Mouse (Mus musculus): ENCODE data around the gene Vps35l.

DNA sequence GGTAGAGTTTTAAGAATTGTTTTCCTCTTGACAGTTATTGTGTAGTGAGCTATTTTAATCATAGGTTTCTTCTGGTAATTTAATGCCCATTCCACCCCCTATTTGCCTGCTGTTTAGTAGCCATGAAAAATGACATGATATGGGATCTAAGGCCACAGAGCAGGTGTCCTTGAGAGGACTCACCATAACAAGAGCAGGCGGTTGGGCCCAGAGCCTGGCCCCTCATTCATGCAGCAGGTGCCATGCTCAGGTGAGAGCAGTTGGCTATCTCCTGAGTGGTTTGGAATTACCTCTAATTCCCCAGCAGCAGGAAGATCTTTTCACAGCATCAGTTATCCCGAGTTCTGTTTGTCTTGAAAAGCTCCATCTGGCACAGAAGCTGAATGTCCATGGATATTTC, 14.6 kb upstream of the Vps35l start:
- no peak for TF ChIP-seq CTCF (conservative IDR thresholded peaks at IDR 0.05; ENCODE audit: insufficient read depth, insufficient read length, low read depth, low read length)
- no peak for TF ChIP-seq POLR2A (IDR thresholded peaks at IDR 0.05; ENCODE audit: low read depth, low read length)

All from kidney, adult 2 months (tissue).